Mouse (Mus musculus) cerebellum, postnatal 36 days (tissue): ENCODE data around the gene Lrrc32.

ENCODE experiments used
- DNase-seq, 2 experiments: peaks; one replicate each; pipeline ENCODE4 v3.0.0; 2021 to 2022; ENCODE audit warnings: mixed read lengths in 2 of 2

The Lrrc32 gene

DNA sequence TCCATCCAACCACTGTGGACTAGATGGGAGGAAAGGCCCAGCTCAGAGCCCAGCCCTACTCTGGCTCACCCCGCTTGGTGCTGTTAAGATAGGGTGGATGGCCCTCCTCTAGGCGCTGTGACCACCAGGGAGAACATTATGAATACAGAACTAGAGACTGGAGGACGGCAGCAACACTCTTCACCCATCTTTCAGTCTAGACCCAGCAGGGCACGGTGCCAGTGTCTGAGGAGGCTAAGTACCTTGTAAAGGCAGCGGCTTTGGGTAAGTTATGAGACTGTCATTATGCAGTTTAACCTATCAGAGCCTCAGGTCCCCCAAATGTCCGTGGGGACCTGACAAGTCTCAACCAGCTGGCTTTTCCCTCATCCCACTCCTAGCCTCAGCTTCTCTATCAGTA is at the start of gene Lrrc32:
Gene Lrrc32, plus strand, starts transcription at position 153 of the 400 bp plus-strand sequence.
- DNase-seq = no peak

DNA sequence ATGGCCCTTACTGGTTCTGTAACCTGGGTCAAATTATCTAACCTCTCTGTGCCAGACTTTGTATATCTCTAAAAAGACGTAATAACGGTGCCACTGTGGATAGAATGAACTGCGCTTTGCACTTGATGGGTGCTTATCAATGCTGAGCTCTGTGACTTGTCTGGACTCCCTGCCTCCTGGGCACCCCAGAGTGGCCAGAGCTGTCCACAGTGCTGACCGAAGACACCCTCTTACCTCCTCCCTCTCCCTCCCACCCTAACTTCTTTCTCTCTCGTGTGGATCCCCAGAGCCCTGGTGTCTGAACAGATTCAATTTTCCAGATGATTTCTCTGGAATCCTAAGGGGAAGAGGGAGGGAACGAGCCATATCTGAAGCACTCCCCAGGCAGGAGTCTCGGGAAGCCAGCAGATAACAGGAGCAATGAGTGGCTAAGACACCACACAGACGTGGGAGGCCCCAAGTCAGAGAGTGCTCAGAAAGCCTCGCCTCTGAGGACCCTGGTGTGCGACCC is 49.1 kb upstream of the Lrrc32 start, which contains the start of gene Gucy2d:
Gene Gucy2d, plus strand, starts transcription at position 461 of the 511 bp plus-strand sequence.
- DNase-seq = no peak

DNA sequence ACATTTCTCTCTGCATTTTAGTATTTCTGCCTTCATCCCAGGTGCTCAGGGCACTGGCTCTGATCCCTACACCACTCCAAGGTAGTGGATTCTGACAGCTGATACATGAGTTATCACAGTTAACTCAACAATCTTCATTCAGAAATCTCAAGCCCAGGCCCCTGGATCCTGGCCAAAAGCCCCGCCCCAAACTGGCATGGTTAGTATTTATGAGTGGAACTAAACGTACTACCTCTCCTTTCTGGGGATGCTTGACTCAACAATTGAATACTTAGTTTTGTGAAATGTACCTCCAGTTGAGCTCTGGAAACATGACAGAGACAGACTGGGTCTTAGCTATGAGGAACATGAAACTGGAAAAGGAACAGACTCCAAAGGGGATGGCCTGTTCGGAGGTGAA is 42.2 kb upstream of the Lrrc32 start:
- no peak for DNase-seq

DNA sequence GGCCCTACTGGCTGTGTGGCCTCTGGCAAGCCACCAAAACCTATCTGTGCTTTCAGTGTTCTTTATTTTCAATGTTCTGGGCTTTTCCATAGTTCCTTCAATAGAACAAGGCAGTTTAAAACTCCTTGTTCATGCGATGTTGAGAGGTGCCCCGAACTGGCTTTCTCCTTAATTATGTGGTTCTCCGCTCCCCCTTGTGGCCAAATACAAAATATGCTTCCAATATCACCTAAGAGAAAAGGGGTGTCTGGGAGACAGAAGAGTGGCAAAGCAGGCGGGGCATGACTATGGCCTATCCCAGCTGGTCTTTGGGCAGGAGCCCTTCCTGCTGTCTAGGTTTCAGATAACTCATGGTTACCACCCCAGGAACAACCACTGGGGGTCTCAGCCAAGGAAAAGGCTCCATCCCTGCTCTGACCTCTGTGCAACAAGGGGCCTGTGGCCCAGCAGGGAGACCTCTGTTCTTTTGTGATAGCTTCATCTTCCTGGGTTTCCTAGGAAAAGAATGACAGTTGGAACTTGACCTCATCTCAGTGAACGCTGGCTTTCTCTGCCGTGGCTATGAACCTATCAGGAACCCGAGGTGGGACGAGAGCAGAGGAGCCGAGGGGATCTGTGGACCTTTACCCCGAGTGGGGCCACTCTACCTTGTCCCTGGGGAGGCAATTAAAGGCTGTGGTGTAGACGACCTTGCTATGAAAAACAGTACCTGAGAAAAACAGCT is 41.3 kb upstream of the Lrrc32 start:
- peak in 1 of 2 experiments; percentile 23 for DNase-seq

DNA sequence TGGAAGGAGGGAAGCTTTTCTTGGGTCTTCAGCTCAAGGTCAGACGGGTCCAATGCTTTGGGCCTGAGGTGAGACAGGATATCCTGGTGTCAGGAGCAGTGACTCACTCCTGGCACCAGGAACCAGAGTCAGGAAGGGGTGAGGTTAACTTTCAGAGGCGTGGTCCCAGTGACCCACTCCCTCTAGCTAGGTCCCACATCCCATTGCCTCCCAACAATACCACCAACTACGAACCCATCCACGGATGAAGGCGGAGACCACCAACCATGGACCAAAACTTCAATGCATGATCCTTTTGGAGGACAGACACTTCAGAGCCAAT is 40.8 kb upstream of the Lrrc32 start:
- no peak for DNase-seq

DNA sequence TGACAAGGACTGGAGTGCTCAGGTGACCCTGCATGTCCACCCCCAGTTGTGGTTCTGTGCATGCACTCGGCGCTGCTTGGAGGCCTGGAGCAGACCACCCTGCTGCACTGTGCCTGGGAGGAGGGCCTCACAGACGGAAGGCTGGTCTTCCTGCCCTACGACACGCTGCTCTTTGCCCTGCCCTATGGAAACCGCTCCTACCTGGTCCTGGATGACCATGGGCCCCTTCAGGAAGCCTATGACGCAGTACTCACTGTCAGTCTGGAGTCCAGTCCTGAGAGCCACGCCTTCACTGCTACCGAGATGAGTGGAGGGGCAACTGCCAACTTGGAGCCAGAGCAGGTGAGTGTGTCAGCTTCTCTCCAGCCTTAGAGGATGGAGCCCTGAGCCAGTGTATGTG is 39.4 kb upstream of the Lrrc32 start:
- DNase-seq = no peak

DNA sequence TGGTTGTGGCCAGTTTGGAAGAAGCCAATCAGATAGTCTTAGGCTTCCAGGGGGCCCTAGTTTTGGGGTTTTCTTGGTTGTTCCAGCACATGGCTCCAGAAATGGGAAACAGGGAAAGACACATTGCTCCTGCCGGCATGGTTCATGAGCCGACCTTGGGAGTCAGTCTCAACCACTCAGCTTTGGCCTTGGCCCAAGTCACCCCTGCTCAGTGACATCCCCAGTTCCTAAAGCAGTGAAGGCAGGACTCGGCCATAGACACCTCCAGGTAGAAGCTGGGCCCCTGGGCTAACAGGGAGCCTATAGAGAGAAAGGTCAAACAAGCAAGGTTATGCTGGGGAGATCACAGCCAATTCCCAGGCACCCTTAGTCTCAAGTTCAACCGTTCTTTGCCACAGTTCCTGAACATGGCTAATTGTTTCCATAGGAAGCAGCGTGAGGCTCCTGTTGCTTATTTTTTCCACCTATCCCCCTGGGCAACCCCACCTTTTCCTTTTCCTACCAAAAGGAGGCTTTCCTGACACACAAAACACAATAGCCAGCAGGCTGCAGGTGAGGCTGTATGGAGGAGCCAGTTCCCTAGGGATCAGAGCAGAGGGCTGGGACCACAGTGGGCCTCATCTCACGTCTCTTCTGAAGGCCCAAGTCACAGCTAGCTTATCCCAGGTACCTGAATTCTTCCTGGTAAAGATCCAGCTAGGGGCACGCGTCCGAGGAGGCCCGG is 34.5 kb upstream of the Lrrc32 start:
- no peak for DNase-seq

DNA sequence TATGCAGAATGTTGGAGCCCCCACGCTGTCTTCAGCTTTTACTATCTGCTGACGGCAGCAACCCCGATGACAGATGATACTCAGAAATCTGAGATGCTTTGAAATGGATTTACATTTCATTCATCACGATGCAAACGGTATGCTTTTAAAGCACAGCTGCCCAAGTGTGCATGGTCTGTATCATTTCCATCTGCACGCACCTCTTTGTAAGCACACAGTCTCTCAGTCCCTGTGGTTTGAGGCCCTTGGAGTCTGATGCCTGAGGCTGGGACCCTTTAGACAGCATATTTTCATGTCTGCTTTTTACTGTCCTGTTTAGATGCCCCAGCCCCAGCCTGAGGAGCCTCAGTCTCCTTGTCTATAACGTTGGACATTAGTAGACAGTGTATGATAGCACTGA is 28.8 kb upstream of the Lrrc32 start:
- DNase-seq = no peak

DNA sequence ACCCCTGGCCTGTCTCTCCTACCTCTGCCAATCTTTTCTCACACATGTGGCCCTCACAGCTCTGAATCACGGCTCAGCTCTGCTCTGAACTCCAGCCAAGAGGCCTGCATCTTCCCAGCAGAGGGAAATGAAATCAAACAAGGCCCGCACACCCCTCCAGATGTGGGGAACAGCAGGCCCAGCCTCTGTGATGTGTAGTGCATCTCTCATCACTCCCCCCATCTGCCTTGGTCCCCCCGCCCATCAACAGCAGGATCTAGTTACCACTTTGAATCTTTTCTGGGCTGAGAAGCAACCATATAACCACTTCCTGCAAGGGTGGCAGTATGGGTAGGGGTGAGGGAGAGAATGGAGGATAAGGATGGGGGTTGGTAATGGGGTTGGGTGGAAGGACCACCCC is 20.0 kb upstream of the Lrrc32 start:
- no peak for DNase-seq

DNA sequence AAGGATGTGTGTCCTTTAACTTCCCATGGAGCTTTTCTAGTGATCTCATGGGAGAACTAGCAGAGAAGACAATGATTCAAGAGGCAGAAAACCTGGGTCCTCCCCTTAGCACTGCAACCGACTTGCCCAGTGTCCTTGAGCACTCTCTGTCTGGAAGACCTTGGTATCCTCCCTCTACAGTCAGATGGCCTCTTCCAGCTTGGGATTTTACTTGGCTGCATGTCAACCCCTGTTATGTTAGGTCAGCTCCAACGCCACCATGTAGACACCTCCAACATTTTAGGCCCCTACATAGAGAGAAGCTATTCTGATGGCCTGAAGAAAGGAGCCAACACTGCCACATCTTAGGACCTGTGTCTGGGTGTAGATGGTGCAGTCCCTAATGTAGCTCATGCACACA is 16.6 kb upstream of the Lrrc32 start:
- DNase-seq = no peak

DNA sequence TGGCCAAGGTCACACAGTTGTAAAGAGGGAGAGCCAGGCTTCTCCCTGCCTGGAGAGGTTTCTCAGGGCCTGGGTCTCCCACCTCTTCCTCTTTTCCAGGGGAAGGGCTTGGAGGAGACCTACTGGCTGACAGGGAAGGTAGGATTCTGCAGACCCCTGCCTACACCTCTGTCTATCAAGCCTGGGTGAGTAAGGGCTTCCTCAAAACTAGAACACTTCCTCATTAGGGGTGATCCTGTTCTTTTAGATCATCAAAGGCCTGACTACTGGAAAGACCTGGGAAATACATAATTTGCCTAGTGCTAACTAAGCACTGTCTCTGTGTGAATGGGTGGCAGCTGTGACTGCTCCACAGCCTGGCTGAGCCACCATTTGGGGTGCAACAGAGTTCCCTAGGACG is 14.5 kb upstream of the Lrrc32 start:
- no peak for DNase-seq

DNA sequence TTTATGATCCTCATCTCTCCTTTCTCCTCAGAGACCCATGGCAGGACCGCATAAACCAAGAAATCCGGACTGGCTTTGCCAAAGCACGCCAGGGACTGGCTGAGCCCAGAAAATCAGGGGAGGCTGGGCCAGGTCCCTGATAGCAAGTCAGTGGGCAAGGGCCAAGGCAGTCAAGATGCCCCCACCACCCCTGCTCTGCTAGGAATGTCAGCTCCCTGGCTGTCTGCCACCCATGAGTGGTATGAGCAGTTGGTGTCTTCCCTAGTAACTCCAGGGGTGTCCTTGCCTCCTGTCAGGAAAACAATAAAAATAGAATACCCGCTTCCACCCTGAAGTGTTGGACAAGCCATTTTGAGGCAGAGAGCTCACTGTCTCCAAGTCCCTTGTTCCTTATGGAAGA is 11.9 kb upstream of the Lrrc32 start:
- peak; percentile 62 for DNase-seq

DNA sequence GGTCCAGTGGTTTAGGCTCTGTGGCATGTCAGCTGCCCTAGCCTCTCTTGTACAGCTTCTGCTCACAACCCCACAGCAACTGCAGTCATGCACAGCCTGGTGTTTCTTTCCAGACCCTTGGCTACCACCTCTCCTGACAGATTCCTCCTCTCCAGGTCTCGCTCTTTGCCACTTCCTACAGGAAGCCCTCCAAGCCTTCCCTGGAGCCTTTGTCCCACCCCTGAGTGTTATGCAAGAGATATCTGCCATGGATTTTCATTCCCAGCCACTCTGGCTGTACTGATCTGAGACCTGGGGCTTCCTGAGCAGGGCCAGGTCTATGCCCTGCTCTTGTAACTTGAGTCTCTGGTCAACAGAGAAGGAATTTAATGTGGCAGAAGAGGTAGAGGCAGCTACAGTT is 8.6 kb upstream of the Lrrc32 start:
- DNase-seq = no peak

DNA sequence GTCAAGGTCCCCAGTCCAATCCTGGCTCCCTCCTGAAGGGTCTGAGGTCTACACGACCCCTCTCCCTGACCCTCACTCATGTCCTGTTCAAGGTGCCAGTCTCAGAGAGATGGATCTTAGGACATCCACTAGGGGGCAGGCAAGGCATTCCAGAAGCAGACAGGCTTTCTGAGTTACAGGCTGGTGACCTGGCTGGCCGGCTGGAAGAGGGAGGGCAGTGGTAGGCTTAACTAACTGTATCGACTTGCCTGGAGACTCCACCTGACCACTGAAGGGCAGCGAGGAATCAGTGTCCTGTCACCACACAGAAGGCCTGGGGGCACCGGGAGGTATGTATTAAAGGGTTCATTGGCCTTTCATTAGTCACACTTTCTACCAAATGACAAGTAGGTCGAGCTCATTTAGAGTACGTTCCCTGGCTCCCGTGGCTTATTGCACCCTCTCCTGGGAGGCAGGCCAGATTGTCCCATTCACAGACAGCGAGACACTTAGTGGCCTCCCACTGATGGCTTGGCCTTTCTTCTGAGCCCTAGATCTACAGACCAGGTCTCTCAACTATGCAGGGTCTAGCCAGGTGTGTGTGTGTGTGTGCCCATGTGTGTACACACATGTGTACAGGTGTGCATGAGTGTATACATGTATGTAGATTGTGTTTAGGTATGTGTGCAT is 7.9 kb upstream of the Lrrc32 start:
- peak; percentile 81 to 87 for DNase-seq

DNA sequence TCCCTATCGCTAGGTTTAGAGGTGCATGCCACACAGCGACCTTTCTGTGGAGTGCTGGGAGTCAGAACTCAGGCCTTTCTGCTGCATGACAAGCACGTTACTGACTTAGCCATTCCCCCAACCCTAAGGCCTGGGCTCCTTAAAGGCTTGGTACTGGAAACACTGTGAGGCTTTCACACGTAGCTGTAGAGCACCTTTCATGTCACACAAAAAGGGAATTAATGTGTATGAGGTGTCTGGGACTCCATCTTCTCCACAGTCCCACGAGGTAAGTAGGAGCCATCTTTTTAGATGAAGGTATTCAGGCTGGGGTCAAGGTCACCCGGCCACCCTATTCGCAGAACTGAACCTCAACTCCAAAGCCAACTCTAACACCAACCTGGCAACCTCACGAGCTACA is 7.2 kb upstream of the Lrrc32 start:
- no peak for DNase-seq

DNA sequence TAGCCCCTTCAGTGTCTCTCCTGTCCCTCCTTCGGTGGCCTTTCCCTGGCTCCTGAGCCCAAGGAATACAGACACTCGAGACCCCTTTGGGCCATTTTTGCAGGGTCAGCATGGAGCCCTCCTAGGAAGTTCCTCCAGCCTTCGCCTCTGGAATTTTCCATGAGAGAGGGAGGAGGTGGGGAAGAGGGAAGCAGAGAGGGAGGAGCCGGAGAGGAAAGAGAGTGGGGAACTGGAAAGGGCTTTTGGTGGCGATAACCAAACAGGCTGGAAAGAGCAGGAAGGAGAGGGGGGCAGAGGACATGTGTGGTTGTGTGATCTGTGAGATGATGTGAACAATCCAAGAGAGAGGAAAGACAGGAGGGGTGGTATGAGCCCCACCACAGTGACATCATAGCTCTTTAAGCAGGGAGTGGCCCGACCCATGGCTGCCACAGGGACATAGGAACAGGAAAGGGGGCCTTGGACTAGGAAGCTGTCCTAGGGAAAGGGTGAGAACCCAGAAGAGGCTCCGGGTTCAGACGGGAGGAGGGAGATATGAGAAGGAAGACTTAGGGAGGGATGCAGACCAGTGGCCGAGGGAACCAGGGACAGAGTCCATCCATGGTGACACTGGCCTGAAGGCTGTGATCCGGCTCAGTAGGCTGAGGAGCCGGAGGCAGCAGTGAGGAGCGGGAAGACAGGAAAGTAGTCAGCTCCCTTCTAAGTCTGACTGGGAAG is 6.4 kb upstream of the Lrrc32 start:
- no peak for DNase-seq

DNA sequence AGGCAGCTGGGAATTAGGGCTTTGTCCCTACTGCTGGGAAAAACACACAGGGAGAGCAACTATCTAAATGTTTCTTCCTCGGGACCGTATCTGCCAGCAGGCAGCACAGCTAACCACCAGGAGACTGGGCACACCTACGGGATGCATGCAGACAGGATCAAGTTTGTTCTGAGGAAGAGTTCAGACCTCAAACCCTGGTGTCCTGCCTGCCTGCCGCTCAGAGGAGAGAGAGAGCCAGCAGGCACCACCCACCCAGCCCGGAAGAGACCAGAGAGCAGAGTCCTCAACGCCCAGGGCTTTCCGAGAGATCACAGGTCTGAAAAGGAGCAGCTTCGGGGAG is 5.8 kb upstream of the Lrrc32 start:
- DNase-seq = no peak

DNA sequence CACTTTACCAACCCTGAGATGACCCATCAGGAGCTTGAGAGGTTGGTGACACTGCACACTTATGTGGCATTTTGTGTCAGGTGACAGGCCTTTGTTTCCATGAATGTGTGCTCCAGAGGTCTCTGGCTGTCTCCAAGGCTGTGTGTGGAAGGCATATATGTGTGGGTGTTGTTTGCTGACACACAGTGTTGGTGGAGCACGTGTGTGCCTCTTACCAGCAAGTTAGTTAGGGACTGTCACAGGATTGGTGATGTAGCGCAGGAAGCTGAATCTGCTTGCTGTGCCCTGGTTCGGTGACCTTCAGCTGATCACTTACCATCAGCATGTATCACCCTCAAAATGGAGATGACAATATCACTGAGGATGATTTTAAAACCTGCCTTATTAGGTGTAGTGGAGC is 4.2 kb upstream of the Lrrc32 start:
- DNase-seq = no peak

DNA sequence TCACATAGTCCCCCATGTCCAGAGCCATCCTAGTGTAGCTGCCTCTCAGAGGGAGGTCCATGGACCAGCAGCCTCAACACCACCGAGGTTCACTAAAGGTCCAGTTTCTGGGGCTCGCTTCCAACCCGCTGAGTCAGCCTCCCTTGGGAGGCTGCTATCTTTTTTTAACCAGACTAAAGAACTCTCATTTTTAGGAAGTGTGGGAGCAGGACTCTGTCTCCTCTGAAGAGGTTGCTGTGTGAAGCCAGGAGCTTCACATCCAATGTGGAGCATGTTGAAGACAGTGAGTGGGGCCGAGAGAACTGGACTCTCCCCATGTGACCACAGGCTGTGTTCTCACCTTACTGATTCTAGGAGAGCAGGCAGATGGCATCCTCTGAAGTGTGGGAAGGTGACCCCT is 3.6 kb upstream of the Lrrc32 start:
- DNase-seq = no peak

DNA sequence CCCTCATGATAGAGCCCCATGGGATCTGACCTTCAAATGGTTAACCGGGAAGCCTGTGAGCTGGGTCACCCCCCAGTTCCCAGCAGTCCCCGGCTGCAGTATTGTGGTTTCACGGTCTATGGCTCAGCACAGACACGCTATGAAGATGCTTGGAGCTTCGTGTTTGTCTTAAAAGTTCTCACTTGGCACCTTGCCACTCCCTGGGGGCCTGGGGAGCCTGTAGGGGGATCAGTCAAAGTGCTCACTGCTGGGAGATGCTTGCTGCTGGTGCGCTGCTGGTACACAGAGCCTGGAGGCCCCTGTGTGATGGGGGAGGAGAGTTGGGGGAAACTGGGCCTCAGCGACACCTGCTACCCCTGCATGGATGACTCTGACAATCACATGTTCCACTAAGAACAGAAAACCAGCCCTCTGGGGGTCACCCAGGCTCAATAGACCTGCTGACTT is 2.6 kb upstream of the Lrrc32 start:
- no peak for DNase-seq

DNA sequence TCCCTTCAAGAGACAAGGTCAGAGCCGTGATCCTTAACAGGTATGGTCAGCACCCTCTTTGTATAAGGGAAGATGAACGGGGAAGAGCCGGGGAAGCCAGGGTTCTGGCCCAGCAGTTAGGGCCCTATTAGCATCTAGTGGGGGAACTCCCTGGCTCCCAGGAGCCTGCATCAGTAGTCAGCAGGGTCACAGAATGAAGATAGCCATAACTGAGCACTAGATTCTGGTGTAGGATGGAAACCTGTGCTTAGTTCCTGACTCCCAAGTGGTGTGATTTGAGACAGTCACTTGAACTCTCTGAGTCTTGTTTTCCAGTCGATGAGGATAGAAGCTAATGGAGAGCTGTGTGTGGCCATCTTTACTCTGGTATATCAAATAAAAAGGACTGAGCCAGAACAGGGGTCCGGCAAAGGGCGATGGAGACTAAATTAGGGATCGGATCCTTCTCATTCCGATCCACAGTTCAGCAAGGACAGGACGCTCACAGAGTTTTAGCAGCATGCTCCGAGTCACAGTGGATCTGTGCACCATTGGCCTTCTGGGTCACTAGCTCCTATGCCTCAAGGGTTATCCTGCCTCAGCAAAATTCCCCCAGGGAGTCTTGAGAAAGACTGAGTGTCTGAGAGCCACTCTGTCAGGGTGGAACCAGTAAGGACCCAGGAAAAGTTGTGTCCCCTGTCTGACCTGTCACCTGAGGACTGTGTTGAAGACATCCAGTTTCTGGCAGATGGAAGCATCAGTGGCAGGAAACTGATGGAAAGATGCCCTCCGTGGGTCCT is 1.7 kb upstream of the Lrrc32 start:
- no peak for DNase-seq

DNA sequence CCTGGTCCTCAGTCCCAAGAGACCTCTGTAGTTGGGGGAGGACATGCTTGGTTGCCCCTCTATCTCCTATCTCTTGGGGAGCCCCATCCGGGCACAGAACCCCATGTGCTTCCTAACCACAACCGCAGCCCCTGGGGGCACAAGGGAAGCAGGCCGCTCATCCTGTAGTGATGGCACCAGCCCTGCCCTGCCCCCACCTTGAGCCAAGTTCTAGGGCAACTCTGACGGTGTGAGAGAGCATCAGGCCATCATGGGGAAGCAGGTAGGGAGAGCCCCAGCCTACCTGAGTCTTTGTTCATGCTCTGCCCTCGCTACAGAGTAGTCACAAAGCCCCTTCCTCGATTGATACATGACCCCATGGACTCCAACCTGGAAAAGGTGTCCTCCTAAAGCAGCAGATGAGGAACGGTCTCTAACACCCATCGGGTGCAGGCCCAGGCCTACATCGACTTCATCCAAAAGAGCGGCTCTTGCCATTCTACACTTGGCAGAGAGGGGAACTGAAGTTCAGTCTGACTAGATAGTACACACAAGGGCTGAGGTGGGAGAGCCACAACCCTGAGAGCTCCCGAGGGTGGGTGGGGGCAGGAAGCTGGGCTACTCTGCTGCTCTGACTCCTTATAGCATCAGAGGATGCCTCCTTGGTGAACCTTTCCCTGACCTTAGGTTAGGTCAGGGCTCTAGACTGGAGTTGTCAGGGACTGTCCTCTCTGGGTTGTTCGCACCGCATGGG is 519 bp upstream of the Lrrc32 start:
- DNase-seq = no peak
